Mouse (Mus musculus): ENCODE data around the gene Amph. TPM values are rescaled to one million over a fixed set of nuclear protein-coding genes. Genes with fewer than 3 reads are reported as not detected.

Amph gene
- polyA plus RNA-seq, 1 experiment = not detected

- TF ChIP-seq POLR2A (IDR thresholded peaks at IDR 0.05; ENCODE audit: borderline replicate concordance, low read depth, low read length) (no peak), CTCF (IDR thresholded peaks at IDR 0.05; ENCODE audit: low read depth, low read length) (no peak)
- H3K4me1 ChIP-seq (ENCODE audit: control insufficient read depth, insufficient read depth, low read length) = no peaks in the 10 kb centered on the region
- no peak overlapping the region for H3K4me3 ChIP-seq (ENCODE audit: insufficient read depth, low read length)
- no peak overlapping the region for H3K27ac ChIP-seq (ENCODE audit: insufficient read depth, low read depth, low read length)
Measured at GRCm38 (mm10) chr13:18972571-18972970, 24.6 kb downstream of the Amph start.

GRCm38 (mm10) chr13:18974351-18974750 lies 26.3 kb downstream of the Amph start:
- Histone ChIP-seq H3K4me1 (ENCODE audit: control insufficient read depth, insufficient read depth, low read length) (no peaks in the 10 kb centered on the region), H3K27ac (ENCODE audit: insufficient read depth, low read depth, low read length) (no peak overlapping the region), H3K4me3 (ENCODE audit: insufficient read depth, low read length) (no peak overlapping the region)
- TF ChIP-seq POLR2A (IDR thresholded peaks at IDR 0.05; ENCODE audit: borderline replicate concordance, low read depth, low read length) (no peak), CTCF (IDR thresholded peaks at IDR 0.05; ENCODE audit: low read depth, low read length) (no peak)

GRCm38 (mm10) chr13:18987266-18987665 lies 39.3 kb downstream of the Amph start:
- H3K4me3 ChIP-seq (ENCODE audit: insufficient read depth, low read length) = no peak overlapping the region
- H3K27ac ChIP-seq (ENCODE audit: insufficient read depth, low read depth, low read length) = no peak overlapping the region
- H3K4me1 ChIP-seq (ENCODE audit: control insufficient read depth, insufficient read depth, low read length) = no peaks in the 10 kb centered on the region
- TF ChIP-seq CTCF (IDR thresholded peaks at IDR 0.05; ENCODE audit: low read depth, low read length) (no peak), POLR2A (IDR thresholded peaks at IDR 0.05; ENCODE audit: borderline replicate concordance, low read depth, low read length) (no peak)

- no peaks in the 10 kb centered on the region for H3K4me1 ChIP-seq (ENCODE audit: control insufficient read depth, insufficient read depth, low read length)
- no peak for TF ChIP-seq CTCF (IDR thresholded peaks at IDR 0.05; ENCODE audit: low read depth, low read length)
- no peak for TF ChIP-seq POLR2A (IDR thresholded peaks at IDR 0.05; ENCODE audit: borderline replicate concordance, low read depth, low read length)
- no peak overlapping the region for H3K27ac ChIP-seq (ENCODE audit: insufficient read depth, low read depth, low read length)
- H3K4me3 ChIP-seq (ENCODE audit: insufficient read depth, low read length) = no peak overlapping the region
Measured at GRCm38 (mm10) chr13:18988323-18988722, 40.3 kb downstream of the Amph start.

GRCm38 (mm10) chr13:18989185-18989714 lies 41.2 kb downstream of the Amph start:
- no peak overlapping the region for H3K4me3 ChIP-seq (ENCODE audit: insufficient read depth, low read length)
- H3K27ac ChIP-seq (ENCODE audit: insufficient read depth, low read depth, low read length) = no peak overlapping the region
- TF ChIP-seq CTCF (IDR thresholded peaks at IDR 0.05; ENCODE audit: low read depth, low read length) = no peak
- TF ChIP-seq POLR2A (IDR thresholded peaks at IDR 0.05; ENCODE audit: borderline replicate concordance, low read depth, low read length) = no peak
- H3K4me1 ChIP-seq (ENCODE audit: control insufficient read depth, insufficient read depth, low read length) = no peaks in the 10 kb centered on the region

GRCm38 (mm10) chr13:19002502-19002901 lies 54.5 kb downstream of the Amph start:
- H3K4me3 ChIP-seq (ENCODE audit: insufficient read depth, low read length) = no peak overlapping the region
- no peaks in the 10 kb centered on the region for H3K4me1 ChIP-seq (ENCODE audit: control insufficient read depth, insufficient read depth, low read length)
- TF ChIP-seq CTCF (IDR thresholded peaks at IDR 0.05; ENCODE audit: low read depth, low read length) (no peak), POLR2A (IDR thresholded peaks at IDR 0.05; ENCODE audit: borderline replicate concordance, low read depth, low read length) (no peak)
- H3K27ac ChIP-seq (ENCODE audit: insufficient read depth, low read depth, low read length) = no peak overlapping the region

GRCm38 (mm10) chr13:19004406-19004805 lies 56.4 kb downstream of the Amph start:
- Histone ChIP-seq H3K4me3 (ENCODE audit: insufficient read depth, low read length) (no peak overlapping the region), H3K4me1 (ENCODE audit: control insufficient read depth, insufficient read depth, low read length) (no peaks in the 10 kb centered on the region), H3K27ac (ENCODE audit: insufficient read depth, low read depth, low read length) (no peak overlapping the region)
- TF ChIP-seq POLR2A (IDR thresholded peaks at IDR 0.05; ENCODE audit: borderline replicate concordance, low read depth, low read length) (no peak), CTCF (IDR thresholded peaks at IDR 0.05; ENCODE audit: low read depth, low read length) (no peak)

- Histone ChIP-seq H3K27ac (ENCODE audit: insufficient read depth, low read depth, low read length) (no peak overlapping the region), H3K4me3 (ENCODE audit: insufficient read depth, low read length) (no peak overlapping the region), H3K4me1 (ENCODE audit: control insufficient read depth, insufficient read depth, low read length) (no peaks in the 10 kb centered on the region)
- TF ChIP-seq CTCF (IDR thresholded peaks at IDR 0.05; ENCODE audit: low read depth, low read length) (no peak), POLR2A (IDR thresholded peaks at IDR 0.05; ENCODE audit: borderline replicate concordance, low read depth, low read length) (no peak)
Measured at GRCm38 (mm10) chr13:19008440-19008839, 60.4 kb downstream of the Amph start.

- H3K4me3 ChIP-seq (ENCODE audit: insufficient read depth, low read length) = no peak overlapping the region
- no peaks in the 10 kb centered on the region for H3K4me1 ChIP-seq (ENCODE audit: control insufficient read depth, insufficient read depth, low read length)
- no peak for TF ChIP-seq CTCF (IDR thresholded peaks at IDR 0.05; ENCODE audit: low read depth, low read length)
- TF ChIP-seq POLR2A (IDR thresholded peaks at IDR 0.05; ENCODE audit: borderline replicate concordance, low read depth, low read length) = no peak
- H3K27ac ChIP-seq (ENCODE audit: insufficient read depth, low read depth, low read length) = no peak overlapping the region
Measured at GRCm38 (mm10) chr13:19014825-19015375, 66.9 kb downstream of the Amph start.

- H3K27ac ChIP-seq (ENCODE audit: insufficient read depth, low read depth, low read length) = no peak overlapping the region
- TF ChIP-seq POLR2A (IDR thresholded peaks at IDR 0.05; ENCODE audit: borderline replicate concordance, low read depth, low read length) (no peak), CTCF (IDR thresholded peaks at IDR 0.05; ENCODE audit: low read depth, low read length) (no peak)
Measured at GRCm38 (mm10) chr13:19021529-19021928, 73.5 kb downstream of the Amph start.

More at GRCm38 (mm10) chr13:19021529-19021928, 73.5 kb downstream of the Amph start:
- Histone ChIP-seq H3K4me1 (ENCODE audit: control insufficient read depth, insufficient read depth, low read length) (no peaks in the 10 kb centered on the region), H3K4me3 (ENCODE audit: insufficient read depth, low read length) (no peak overlapping the region)

Data from bone marrow macrophage, adult 2 months (primary cell).